Mouse (Mus musculus) testis, adult 2 months (tissue): Measurements from ENCODE around the gene Rtraf.

Experiments
- CTCF ChIP-seq: fragments of 200-500 bp; IDR thresholded peaks from 2 replicates; pipeline ENCODE4 v1.5.1; 2012; ENCODE audit warnings: low read depth, mild to moderate bottlenecking, inconsistent platforms, low read length, moderate library complexity; ENCODE audit not compliant: control insufficient read depth, insufficient read depth, insufficient replicate concordance
- POLR2A ChIP-seq: fragments of 200-500 bp; IDR thresholded peaks from 2 replicates; pipeline ENCODE4 v1.6.1; 2012; ENCODE audit warnings: low read depth, mild to moderate bottlenecking, inconsistent platforms, low read length, moderate library complexity; ENCODE audit not compliant: control insufficient read depth

DNA sequence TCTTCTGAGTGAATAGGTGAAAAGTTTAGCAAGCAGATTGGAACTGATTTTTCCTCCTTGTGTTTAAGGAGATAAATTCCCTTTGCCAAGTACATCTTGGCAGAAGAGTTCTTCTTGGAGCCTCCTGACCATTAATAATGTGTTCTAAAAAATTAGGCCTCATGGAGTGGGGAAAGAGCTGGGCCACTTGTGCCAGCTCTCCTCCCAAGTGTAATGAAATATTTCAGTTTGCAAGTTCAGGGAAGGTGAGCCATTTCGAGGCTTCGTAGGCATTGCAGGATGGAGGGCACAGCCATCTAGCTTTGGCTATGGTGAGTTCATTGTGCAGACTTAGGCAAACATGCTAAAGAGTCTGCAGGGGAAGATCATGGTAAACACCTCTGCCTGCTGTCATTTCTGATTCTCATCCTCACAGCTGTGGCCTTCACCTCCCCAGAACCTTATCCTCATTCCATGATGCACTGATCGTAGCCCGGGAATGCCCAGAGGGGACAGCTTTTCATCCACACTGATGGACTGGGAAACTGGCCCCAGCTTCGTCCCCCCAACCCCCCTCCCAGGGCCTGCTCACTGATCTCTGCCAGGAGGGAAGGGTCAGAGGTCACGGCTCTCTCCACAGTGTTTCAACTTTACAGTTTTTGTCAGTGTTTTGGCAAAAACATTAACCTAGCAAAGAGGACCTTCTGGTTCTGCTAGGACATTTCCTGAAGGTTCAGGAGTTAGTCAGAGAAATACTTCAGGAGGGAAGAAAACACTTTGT, 54.0 kb downstream of the Rtraf start:
- no peak for TF ChIP-seq CTCF
- TF ChIP-seq POLR2A: no peak
